Mouse (Mus musculus) embryonic facial prominence, embryonic 15.5 days (tissue): ENCODE data around the gene Rad51c. TPM values are rescaled to one million over a fixed set of nuclear protein-coding genes. Genes with fewer than 3 reads are reported as not detected.
"Not testable (repeated sequence)": the region's sequence is repeated elsewhere in the genome, so short reads cannot be mapped to it uniquely, and the experiment has no call there.

ENCODE experiments used
- ATAC-seq: fragments of 200-750 bp; cut with Nextera tagmentation; 2 replicates; pipeline ENCODE4 v1.8.0; 2017; ENCODE audit warnings: low read depth, moderate TSS enrichment; ENCODE audit not compliant: insufficient number of reproducible peaks, low FRiP score, low TSS enrichment
- H3K27ac ChIP-seq: fragments of 300-500 bp; sonication (generic); replicated peaks from 2 replicates; pipeline ENCODE4 v1.5.1; 2015; ENCODE audit warnings: mild to moderate bottlenecking, inconsistent platforms
- H3K27me3 ChIP-seq: fragments of 300-500 bp; sonication (generic); 2 replicates; pipeline ENCODE4 v1.6.1; 2015; ENCODE audit warnings: inconsistent platforms
- H3K36me3 ChIP-seq: fragments of 300-500 bp; sonication (generic); 2 replicates; pipeline ENCODE4 v1.6.1; 2015; ENCODE audit warnings: mild to moderate bottlenecking, inconsistent platforms
- H3K4me1 ChIP-seq: fragments of 300-500 bp; sonication (generic); 2 replicates; pipeline ENCODE4 v1.6.1; 2015; ENCODE audit warnings: inconsistent platforms
- H3K4me2 ChIP-seq: fragments of 300-500 bp; sonication (generic); replicated peaks from 2 replicates; pipeline ENCODE4 v1.6.1; 2015; ENCODE audit warnings: mild to moderate bottlenecking, inconsistent platforms
- H3K4me3 ChIP-seq: fragments of 300-500 bp; sonication (generic); replicated peaks from 2 replicates; pipeline ENCODE4 v1.5.1; 2015; ENCODE audit warnings: mild to moderate bottlenecking, inconsistent platforms
- H3K9ac ChIP-seq: fragments of 300-500 bp; sonication (generic); 2 replicates; pipeline ENCODE4 v1.6.1; 2015; ENCODE audit warnings: inconsistent platforms
- H3K9me3 ChIP-seq: fragments of 300-500 bp; sonication (generic); replicated peaks from 2 replicates; pipeline ENCODE4 v1.6.1; 2016; ENCODE audit warnings: inconsistent platforms
- WGBS: fragments of 180-500 bp; shearing (Covaris S2); methylation state at CpG from one replicate; pipeline ENCODE4 v1.1.7; 2015; 5-methylcytosine and 5-hydroxymethylcytosine counted together
- polyA plus RNA-seq: library from polyadenylated mRNA; unstranded; fragments of >200 nt; fragmentation: Nextera tagmentation; extraction: Ambion mirVana; gene quantifications from 2 replicates; pipeline ENCODE4 v1.2.1, GENCODE M21; 2015

The Rad51c gene
- polyA plus RNA-seq, 1 experiment from 2014 or later = 6.4 TPM

GRCm38 (mm10) chr11:87430374-87430773 lies 25.6 kb upstream of the Rad51c start:
- H3K27me3 ChIP-seq = no peaks in the 10 kb centered on the region
- no peaks in the 10 kb centered on the region for H3K9me3 ChIP-seq
- no peak for ATAC-seq
- H3K4me1 ChIP-seq = peaks cover 5% of the 10 kb centered on the region; the same call in 1 of the 2 replicates
- no peak overlapping the region for H3K4me3 ChIP-seq
- H3K36me3 ChIP-seq = no peaks in the 10 kb centered on the region
- H3K4me2 ChIP-seq = no peak overlapping the region
- no peak overlapping the region for H3K9ac ChIP-seq
- WGBS = 68% methylated on average over 2 of the region's 2 CpGs
- no peak overlapping the region for H3K27ac ChIP-seq

- no peak overlapping the region for H3K9ac ChIP-seq
- 86% methylated on average over 4 of the region's 4 CpGs for WGBS
Measured at GRCm38 (mm10) chr11:87429363-87429762, 24.6 kb upstream of the Rad51c start.

GRCm38 (mm10) chr11:87428051-87428673 lies 23.4 kb upstream of the Rad51c start:
- 64% methylated on average over 2 of the region's 2 CpGs for WGBS
- H3K4me2 ChIP-seq = no peak overlapping the region
- no peaks in the 10 kb centered on the region for H3K36me3 ChIP-seq
- no peak overlapping the region for H3K4me3 ChIP-seq
- H3K9me3 ChIP-seq = no peaks in the 10 kb centered on the region
- peaks cover 13% of the 10 kb centered on the region; the same call in 1 of the 2 replicates for H3K4me1 ChIP-seq
- H3K27me3 ChIP-seq = no peaks in the 10 kb centered on the region
- no peak for ATAC-seq
- H3K27ac ChIP-seq = no peak overlapping the region
- no peak overlapping the region for H3K9ac ChIP-seq

More at GRCm38 (mm10) chr11:87429363-87429762, 24.6 kb upstream of the Rad51c start:
- Histone ChIP-seq H3K4me1 (peaks cover 10% of the 10 kb centered on the region; the same call in 1 of the 2 replicates), H3K27ac (no peak overlapping the region), H3K4me2 (no peak overlapping the region), H3K4me3 (no peak overlapping the region), H3K36me3 (no peaks in the 10 kb centered on the region), H3K27me3 (no peaks in the 10 kb centered on the region), H3K9me3 (no peaks in the 10 kb centered on the region)
- ATAC-seq = no peak

GRCm38 (mm10) chr11:87427273-87428050 lies 22.7 kb upstream of the Rad51c start:
- peaks cover 13% of the 10 kb centered on the region; the same call in 1 of the 2 replicates for H3K4me1 ChIP-seq
- peak overlapping the region; percentile 77 for H3K27ac ChIP-seq
- ATAC-seq = no peak
- H3K9ac ChIP-seq = no peak overlapping the region
- WGBS = 48% methylated on average over 1 of the region's 1 CpGs
- no peaks in the 10 kb centered on the region for H3K27me3 ChIP-seq
- H3K4me3 ChIP-seq = no peak overlapping the region
- no peaks in the 10 kb centered on the region for H3K36me3 ChIP-seq
- H3K9me3 ChIP-seq = no peaks in the 10 kb centered on the region
- no peak overlapping the region for H3K4me2 ChIP-seq

GRCm38 (mm10) chr11:87426450-87427250 lies 21.9 kb upstream of the Rad51c start:
- Histone ChIP-seq H3K27ac (peak overlapping the region; percentile 82), H3K4me3 (peak overlapping the region; percentile 42), H3K4me1 (peaks cover 16% of the 10 kb centered on the region; the same call in 1 of the 2 replicates), H3K4me2 (peak overlapping the region; percentile 44)
- not testable (repeated sequence) for H3K27me3 ChIP-seq, H3K9ac ChIP-seq, H3K9me3 ChIP-seq, H3K36me3 ChIP-seq
- whole genome bisulfite sequencing = under 1% methylated on average over 24 of the region's 24 CpGs
- peak; percentile 90 for ATAC-seq

- no peaks in the 10 kb centered on the region for H3K27me3 ChIP-seq
- peaks cover 16% of the 10 kb centered on the region; the same call in 1 of the 2 replicates for H3K4me1 ChIP-seq
- no peak overlapping the region for H3K9ac ChIP-seq
- H3K27ac ChIP-seq = peak overlapping the region; percentile 82; the same call in 1 of the 2 replicates
- H3K9me3 ChIP-seq = no peaks in the 10 kb centered on the region
- H3K4me2 ChIP-seq = peak overlapping the region; percentile 44
- WGBS = under 1% methylated on average over 7 of the region's 7 CpGs
- no peak for ATAC-seq
- H3K4me3 ChIP-seq = peak overlapping the region; percentile 42
- no peaks in the 10 kb centered on the region for H3K36me3 ChIP-seq
Measured at GRCm38 (mm10) chr11:87426121-87426449, 21.3 kb upstream of the Rad51c start.

GRCm38 (mm10) chr11:87423551-87424325 lies 19.0 kb upstream of the Rad51c start:
- H3K9ac ChIP-seq = no peak overlapping the region
- no peaks in the 10 kb centered on the region for H3K36me3 ChIP-seq
- WGBS = 43% methylated on average over 6 of the region's 6 CpGs
- H3K9me3 ChIP-seq = no peaks in the 10 kb centered on the region
- H3K27me3 ChIP-seq = no peaks in the 10 kb centered on the region
- H3K4me3 ChIP-seq = no peak overlapping the region
- peak overlapping the region; percentile 95 for H3K27ac ChIP-seq
- peaks cover 16% of the 10 kb centered on the region; the same call in 1 of the 2 replicates for H3K4me1 ChIP-seq
- ATAC-seq = no peak
- no peak overlapping the region for H3K4me2 ChIP-seq

GRCm38 (mm10) chr11:87422511-87423340 lies 18.0 kb upstream of the Rad51c start:
- peaks cover 16% of the 10 kb centered on the region; the same call in 1 of the 2 replicates for H3K4me1 ChIP-seq
- no peaks in the 10 kb centered on the region for H3K27me3 ChIP-seq
- H3K4me2 ChIP-seq = peak overlapping the region; percentile 51
- peak overlapping the region; percentile 44 for H3K4me3 ChIP-seq
- H3K27ac ChIP-seq = peak overlapping the region; percentile 95
- under 1% methylated on average over 26 of the region's 26 CpGs for WGBS
- H3K9ac ChIP-seq = 0 out of 2 replicates have a peak overlapping the region, but pooled peaks have one; percentile 16
- peak; percentile 83 for ATAC-seq
- H3K9me3 ChIP-seq = no peaks in the 10 kb centered on the region
- H3K36me3 ChIP-seq = no peaks in the 10 kb centered on the region

GRCm38 (mm10) chr11:87421760-87422201 lies 17.0 kb upstream of the Rad51c start:
- peaks cover 16% of the 10 kb centered on the region; the same call in 1 of the 2 replicates for H3K4me1 ChIP-seq
- H3K9ac ChIP-seq = 0 out of 2 replicates have a peak overlapping the region, but pooled peaks have one; percentile 16
- no peak for ATAC-seq
- no peaks in the 10 kb centered on the region for H3K9me3 ChIP-seq
- H3K4me2 ChIP-seq = peak overlapping the region; percentile 51
- no peaks in the 10 kb centered on the region for H3K36me3 ChIP-seq
- H3K4me3 ChIP-seq = peak overlapping the region; percentile 44
- peak overlapping the region; percentile 95 for H3K27ac ChIP-seq
- no peaks in the 10 kb centered on the region for H3K27me3 ChIP-seq
- 16% methylated on average over 6 of the region's 6 CpGs for WGBS

GRCm38 (mm10) chr11:87420861-87421260 lies 16.1 kb upstream of the Rad51c start:
- no peak for ATAC-seq
- H3K4me3 ChIP-seq = no peak overlapping the region
- no peaks in the 10 kb centered on the region for H3K9me3 ChIP-seq
- H3K4me2 ChIP-seq = no peak overlapping the region
- H3K27ac ChIP-seq = no peak overlapping the region
- no peak overlapping the region for H3K9ac ChIP-seq
- H3K4me1 ChIP-seq = peaks cover 16% of the 10 kb centered on the region; the same call in 1 of the 2 replicates
- H3K36me3 ChIP-seq = no peaks in the 10 kb centered on the region
- no peaks in the 10 kb centered on the region for H3K27me3 ChIP-seq
